Mouse (Mus musculus) lung, embryonic 14.5 days (tissue): Measurements from ENCODE around the gene Ctnna2. TPM values are rescaled to one million over a fixed set of nuclear protein-coding genes. Genes with fewer than 3 reads are reported as not detected.

Source experiments
- ATAC-seq: fragments of 200-750 bp; cut with Nextera tagmentation; 2 replicates; pipeline ENCODE4 v1.8.0; 2017; ENCODE audit warnings: mild to moderate bottlenecking, moderate TSS enrichment, moderate library complexity; ENCODE audit not compliant: insufficient read depth
- DNase-seq: peaks from one replicate; pipeline ENCODE4 v3.0.0-alpha.2; 2015
- H3K27ac ChIP-seq: fragments of 300-500 bp; sonication (generic); 2 replicates; pipeline ENCODE4 v1.5.1; 2014; ENCODE audit warnings: low read depth, mild to moderate bottlenecking, moderate library complexity
- H3K27me3 ChIP-seq: fragments of 300-500 bp; sonication (generic); 2 replicates; pipeline ENCODE4 v1.6.1; 2014; ENCODE audit warnings: low read length, control low read depth; ENCODE audit not compliant: insufficient read depth
- H3K36me3 ChIP-seq: fragments of 300-500 bp; sonication (generic); 2 replicates; pipeline ENCODE4 v1.6.1; 2014; ENCODE audit warnings: control low read depth; ENCODE audit not compliant: insufficient read depth
- H3K4me1 ChIP-seq: fragments of 300-500 bp; sonication (generic); 2 replicates; pipeline ENCODE4 v1.6.1; 2014; ENCODE audit warnings: antibody characterized with exemption, control low read depth; ENCODE audit not compliant: insufficient read depth
- H3K4me2 ChIP-seq: fragments of 300-500 bp; sonication (generic); 2 replicates; pipeline ENCODE4 v1.6.1; 2014; ENCODE audit warnings: mild to moderate bottlenecking
- H3K4me3 ChIP-seq: fragments of 300-500 bp; sonication (generic); 2 replicates; pipeline ENCODE4 v1.5.1; 2014; ENCODE audit warnings: low read depth, low read length
- H3K9ac ChIP-seq: fragments of 300-500 bp; sonication (generic); 2 replicates; pipeline ENCODE4 v1.6.1; 2014
- H3K9me3 ChIP-seq: fragments of 300-500 bp; sonication (generic); 2 replicates; pipeline ENCODE4 v1.6.1; 2016; ENCODE audit warnings: low read depth, low read length, control low read depth
- CTCF ChIP-seq: IDR thresholded peaks from 2 replicates; pipeline ENCODE4 v1.5.1; 2016; ENCODE audit warnings: antibody characterized with exemption, low read depth
- WGBS: fragments of 180-500 bp; shearing (Covaris S2); extraction: QIAGEN DNeasy Blood & Tissue Kit; methylation state at CpG from one replicate; pipeline ENCODE4 v1.1.7; 2014; 5-methylcytosine and 5-hydroxymethylcytosine counted together
- polyA plus RNA-seq: library from polyadenylated mRNA; unstranded; fragments of >200 nt; fragmentation: Nextera tagmentation; extraction: Ambion mirVana; gene quantifications from 2 replicates; pipeline ENCODE4 v1.2.1, GENCODE M21; 2014

The Ctnna2 gene
- polyA plus RNA-seq, 1 experiment from 2014 or later, result 4.4 TPM

DNA sequence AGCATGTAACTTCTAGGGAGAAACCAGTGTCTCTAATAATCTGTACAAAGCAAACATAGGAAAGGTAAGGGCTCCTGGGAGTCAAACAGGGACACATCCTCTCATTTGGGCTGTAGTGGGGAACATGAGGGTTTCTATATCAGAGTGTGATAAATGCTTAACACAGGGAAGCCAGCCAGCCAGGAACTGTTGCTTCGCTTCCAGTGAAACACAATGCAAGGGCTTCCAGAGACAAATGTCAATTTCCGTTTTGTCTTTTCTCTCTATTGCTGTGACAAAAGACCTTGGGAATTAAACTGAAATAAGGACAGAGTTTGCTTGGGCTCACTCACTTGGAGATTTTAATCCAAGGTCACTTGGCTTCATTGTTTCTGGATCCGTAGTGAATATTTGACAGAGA is 162.4 kb downstream of the Ctnna2 start:
- ATAC-seq, result no peak

DNA sequence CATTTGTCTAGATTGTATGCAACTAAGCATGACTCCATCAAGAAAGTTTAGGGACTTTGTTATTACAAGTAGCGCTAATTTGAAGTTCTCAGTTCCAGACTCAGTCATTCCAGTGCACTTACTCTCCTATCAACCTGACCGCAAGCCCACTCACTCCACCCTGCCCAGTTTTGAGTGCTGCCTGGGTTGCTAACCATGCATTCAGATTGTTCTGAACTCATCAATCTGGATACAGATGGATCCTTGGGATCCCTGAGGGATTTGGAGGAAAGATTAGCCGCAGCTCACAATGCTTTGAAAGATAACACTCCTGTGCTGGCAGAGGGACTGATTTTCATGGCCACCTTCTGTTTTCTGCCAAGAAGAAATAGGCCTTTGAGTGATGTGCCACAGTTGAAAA is 168.5 kb downstream of the Ctnna2 start:
- Histone ChIP-seq H3K36me3 (no peaks in the 10 kb centered on the region), H3K27me3 (no peaks in the 10 kb centered on the region), H3K4me1 (no peaks in the 10 kb centered on the region), H3K4me3 (no peak overlapping the region), H3K9me3 (no peaks in the 10 kb centered on the region), H3K27ac (no peak overlapping the region), H3K9ac (no peak overlapping the region), H3K4me2 (no peak overlapping the region)
- WGBS, result 76% methylated on average over 3 of the region's 3 CpGs
- TF ChIP-seq CTCF, result no peak
- ATAC-seq (no peak), DNase-seq (no peak)

More for the DNA sequence above, 162.4 kb downstream of the Ctnna2 start:
- Histone ChIP-seq H3K4me3 (no peak overlapping the region), H3K9me3 (no peaks in the 10 kb centered on the region), H3K36me3 (no peaks in the 10 kb centered on the region), H3K4me2 (no peak overlapping the region), H3K4me1 (no peaks in the 10 kb centered on the region), H3K9ac (no peak overlapping the region), H3K27me3 (no peaks in the 10 kb centered on the region), H3K27ac (no peak overlapping the region)
- no peak for TF ChIP-seq CTCF
- 58% methylated on average over 3 of the region's 3 CpGs for WGBS
- no peak for DNase-seq

DNA sequence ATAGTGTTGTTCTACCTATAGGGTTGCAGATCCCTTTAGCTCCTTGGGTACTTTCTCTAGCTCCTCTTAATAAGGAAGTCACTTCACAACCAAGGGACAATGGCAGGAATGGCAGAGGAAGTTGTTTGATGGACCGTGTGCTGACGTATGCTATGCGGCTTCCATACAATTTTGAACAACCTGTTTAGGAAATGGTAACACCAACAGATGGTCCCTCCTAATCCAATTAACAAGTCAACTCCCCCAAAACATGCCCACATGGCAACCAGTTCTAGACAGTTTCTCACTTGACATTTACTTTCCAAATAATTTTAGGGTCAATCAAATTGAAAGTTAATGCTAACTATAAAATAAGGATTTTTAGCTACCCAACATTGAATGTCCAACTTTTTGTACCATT is 176.9 kb downstream of the Ctnna2 start:
- H3K27me3 ChIP-seq, result no peaks in the 10 kb centered on the region
- ATAC-seq (no peak), DNase-seq (no peak)
- no peaks in the 10 kb centered on the region for H3K36me3 ChIP-seq
- no peak overlapping the region for H3K4me3 ChIP-seq
- no peak overlapping the region for H3K27ac ChIP-seq
- no peak for TF ChIP-seq CTCF
- WGBS, result 86% methylated on average over 3 of the region's 3 CpGs
- no peaks in the 10 kb centered on the region for H3K9me3 ChIP-seq
- H3K4me2 ChIP-seq, result no peak overlapping the region
- H3K9ac ChIP-seq, result no peak overlapping the region
- no peaks in the 10 kb centered on the region for H3K4me1 ChIP-seq

DNA sequence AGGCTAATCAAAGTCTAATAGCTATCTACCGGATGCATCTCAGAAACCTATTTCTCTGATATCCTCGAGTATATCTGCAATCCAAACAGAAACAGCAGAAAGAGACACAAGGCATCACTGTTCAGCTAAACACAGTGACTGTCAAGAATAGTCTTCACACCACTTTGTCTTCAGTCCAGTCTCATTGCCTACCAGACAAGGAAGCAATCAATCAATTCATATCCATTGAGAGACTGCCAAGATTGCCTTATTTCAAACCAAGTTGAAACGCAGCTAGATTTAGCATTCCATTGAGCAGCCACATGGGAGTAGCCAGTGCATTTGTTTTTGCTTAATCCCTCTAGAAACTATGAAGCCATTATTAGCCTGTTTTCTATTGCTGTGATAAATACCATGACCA is 196.2 kb downstream of the Ctnna2 start:
- H3K36me3 ChIP-seq, result no peaks in the 10 kb centered on the region
- H3K27ac ChIP-seq, result no peak overlapping the region
- no peaks in the 10 kb centered on the region for H3K4me1 ChIP-seq
- no peak for TF ChIP-seq CTCF
- ATAC-seq (no peak; the same call in 1 of the 2 replicates), DNase-seq (peak; percentile 53)
- H3K27me3 ChIP-seq, result no peaks in the 10 kb centered on the region
- H3K9me3 ChIP-seq, result no peaks in the 10 kb centered on the region
- H3K4me2 ChIP-seq, result no peak overlapping the region
- H3K4me3 ChIP-seq, result no peak overlapping the region
- 41% methylated on average over 3 of the region's 3 CpGs for WGBS
- no peak overlapping the region for H3K9ac ChIP-seq

DNA sequence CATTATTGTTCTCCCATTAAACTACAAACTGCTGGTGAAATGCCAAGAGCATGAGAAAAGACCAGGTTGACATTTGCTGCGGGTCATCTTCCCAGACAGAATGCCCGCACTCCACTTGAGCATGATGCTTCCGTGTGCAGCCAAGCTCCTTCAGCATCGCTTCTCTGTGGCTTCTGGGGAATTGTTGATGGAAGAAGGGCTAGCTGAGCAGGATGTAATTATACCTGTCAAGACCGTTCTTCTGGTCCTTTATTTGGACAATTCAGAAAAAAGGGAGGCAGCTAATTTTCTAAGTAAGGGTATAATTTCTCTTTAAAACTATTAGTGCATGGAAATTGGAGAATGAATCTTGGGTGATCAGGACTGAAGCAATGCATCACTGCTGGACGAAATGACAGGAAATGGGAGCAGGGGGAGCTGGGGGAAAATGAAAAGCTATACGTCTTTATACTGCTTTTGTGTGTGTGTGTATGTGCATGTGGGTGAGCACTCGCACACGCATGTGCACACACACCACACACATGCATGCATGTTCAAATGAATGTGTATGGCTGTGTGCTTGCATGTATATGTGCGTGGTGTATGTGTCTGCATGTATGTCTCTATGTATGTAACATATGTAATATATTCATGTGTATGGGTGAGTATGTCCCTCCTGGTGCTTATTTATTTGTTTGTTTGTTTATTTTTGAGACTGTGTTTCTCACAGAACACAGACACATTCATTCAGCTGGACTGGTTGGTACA is 211.0 kb downstream of the Ctnna2 start:
- Histone ChIP-seq H3K9ac (no peak overlapping the region), H3K27me3 (no peaks in the 10 kb centered on the region), H3K9me3 (no peaks in the 10 kb centered on the region), H3K4me1 (no peaks in the 10 kb centered on the region), H3K36me3 (no peaks in the 10 kb centered on the region), H3K4me3 (no peak overlapping the region), H3K4me2 (no peak overlapping the region), H3K27ac (no peak overlapping the region)
- no peak for TF ChIP-seq CTCF
- no peak for DNase-seq
- no peak for ATAC-seq
- 68% methylated on average over 10 of the region's 10 CpGs for WGBS

DNA sequence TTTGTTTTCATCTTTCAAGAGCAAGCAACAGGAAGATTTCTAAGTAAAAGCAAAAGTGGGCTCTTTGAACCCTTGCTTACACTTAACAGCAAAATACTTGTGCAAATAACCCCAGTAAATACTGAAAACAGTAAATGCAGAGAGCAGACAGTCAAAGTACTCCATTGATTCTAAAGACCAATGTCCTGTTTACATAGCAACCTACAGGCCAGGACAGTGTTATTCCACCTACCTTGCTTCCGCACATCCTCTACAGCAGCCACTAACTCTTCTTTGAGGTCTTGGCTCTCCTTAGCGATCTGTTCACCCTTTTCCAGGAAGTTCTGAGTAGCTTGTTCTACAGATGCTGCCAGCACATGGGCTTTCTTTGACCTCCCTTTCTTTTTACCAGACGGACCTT is 221.3 kb downstream of the Ctnna2 start:
- Histone ChIP-seq H3K27me3 (no peaks in the 10 kb centered on the region), H3K4me2 (no peak overlapping the region)

DNA sequence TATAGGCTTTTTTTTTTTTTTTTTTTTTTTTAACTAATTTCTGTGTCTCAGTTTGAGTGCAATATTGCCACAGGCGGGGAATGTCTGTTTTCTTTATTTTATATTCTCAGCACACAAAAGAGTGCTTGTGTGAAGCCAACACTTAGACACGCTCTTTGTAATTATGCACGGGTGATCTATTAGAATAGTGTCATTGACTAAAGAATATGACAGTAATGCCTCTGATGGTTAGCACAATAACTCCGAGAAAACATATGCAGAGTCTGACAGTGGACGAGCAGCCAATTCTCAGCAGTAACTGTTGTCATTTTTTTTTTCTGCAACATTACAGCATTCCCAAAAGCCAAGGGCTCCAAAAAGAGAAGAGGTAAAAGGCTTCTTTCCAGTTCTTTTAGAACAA is 234.1 kb downstream of the Ctnna2 start:
- Histone ChIP-seq H3K4me3 (no peak overlapping the region), H3K27ac (no peak overlapping the region), H3K36me3 (no peaks in the 10 kb centered on the region), H3K4me1 (no peaks in the 10 kb centered on the region), H3K9ac (no peak overlapping the region), H3K9me3 (no peaks in the 10 kb centered on the region), H3K4me2 (no peak overlapping the region), H3K27me3 (no peaks in the 10 kb centered on the region)
- WGBS, result 77% methylated on average over 5 of the region's 5 CpGs
- no peak for DNase-seq
- no peak for TF ChIP-seq CTCF
- no peak for ATAC-seq

More for the DNA sequence above, 221.3 kb downstream of the Ctnna2 start:
- Histone ChIP-seq H3K27ac (no peak overlapping the region), H3K9me3 (no peaks in the 10 kb centered on the region), H3K4me1 (no peaks in the 10 kb centered on the region), H3K36me3 (no peaks in the 10 kb centered on the region), H3K4me3 (no peak overlapping the region), H3K9ac (no peak overlapping the region)
- 72% methylated on average over 3 of the region's 3 CpGs for WGBS
- no peak for ATAC-seq
- no peak for DNase-seq
- no peak for TF ChIP-seq CTCF
